Comparison of ENCODE assay signal across 8 mouse cellular contexts in genomic region chr17:26884995-26885926, GRCm38 (mm10). TPM values are rescaled to one million over a fixed set of nuclear protein-coding genes. Genes with fewer than 3 reads are reported as not detected.
DNase-seq lines count a peak whose midpoint lies in the region; ATAC-seq and TF ChIP-seq lines count a peak whose summit lies in the region.

No protein-coding gene starts in this region.

- peak overlapping the region; percentile 26 for H3K4me3 ChIP-seq in cortical plate, adult 2 months (ENCODE audit: insufficient read depth, low read length)

- peak; percentile 91 for DNase-seq in adipocyte (ENCODE audit: low spot score)
- peak; percentile 75 for DNase-seq in gastrocnemius, postnatal 25 days
- DNase-seq in left cerebral cortex, postnatal 36 days (ENCODE audit: low spot score in 2 of 2), result peak; percentile 46 to 50
- DNase-seq in mesoderm, embryonic 11.5 days (ENCODE audit: low read depth, low spot score), result peak; percentile 72
- DNase-seq in right cerebral cortex, postnatal 25 days, result peak; percentile 54
- peak; percentile 65 to 82 for DNase-seq in urinary bladder, postnatal 36 days (ENCODE audit: low spot score in 2 of 2)

- no peak for TF ChIP-seq POLR2A in cortical plate, adult 2 months (IDR thresholded peaks at IDR 0.05; ENCODE audit: extremely low read depth, insufficient read depth, low read length)

- no peak overlapping the region for H3K27ac ChIP-seq in cortical plate, adult 2 months (ENCODE audit: insufficient read depth, low read length)

- TF ChIP-seq CTCF in cortical plate, adult 2 months (IDR thresholded peaks at IDR 0.05; ENCODE audit: extremely low read depth, insufficient read depth, low read length), result peak; percentile 26; the same call in 1 of the 2 replicates

- H3K4me1 ChIP-seq in cortical plate, adult 2 months (ENCODE audit: control insufficient read depth, insufficient read depth, low read length), result peaks cover 2% of the 10 kb centered on the region; the same call in 1 of the 2 replicates

- ATAC-seq in inflammation-experienced regulatory T-cells, adult 6 months, result peak; percentile 78

- intact Hi-C loops in left cerebral cortex, postnatal 36 days (cut with DNase I), result loop anchor here (2.0 to 5.0 kb wide), 3 partner anchors 103 to 423 kb away; partner anchors contain the start of genes Atp6v0e and Bnip1

RNA-seq across cellular contexts. Expression of gene Kifc5b, which starts 31.6 kb away (rescaled TPM):
- 3.9 TPM in 2 replicates for polyA plus RNA-seq in cortical plate, adult 2 months (2012; rRNA removed)
- under 1 TPM; 0.31 to 0.56 TPM for total RNA-seq in gastrocnemius, postnatal 25 days (2021)
- polyA plus RNA-seq in inflammation-experienced regulatory T-cells, adult 6 months (2017; shearing (Covaris generic)), result 1 to 10 TPM; 1.2 to 5.3 (median 4.0) TPM
- total RNA-seq in left cerebral cortex, postnatal 36 days (2021), result 1 to 10 TPM; 1.9 to 4.2 TPM

RNA-seq across cellular contexts. Expression of gene Nkx2-5, which starts 40.5 kb away (rescaled TPM):
- polyA plus RNA-seq in cortical plate, adult 2 months (2012; rRNA removed), result not detected in 2 replicates
- total RNA-seq in gastrocnemius, postnatal 25 days (2021), result not detected
- polyA plus RNA-seq in inflammation-experienced regulatory T-cells, adult 6 months (2017; shearing (Covaris generic)), result not detected
- not detected for total RNA-seq in left cerebral cortex, postnatal 36 days (2021)

RNA-seq across cellular contexts. Expression of gene Phf1, which starts 47.6 kb away (rescaled TPM):
- 47.7 and 48.1 TPM in 2 replicates for polyA plus RNA-seq in cortical plate, adult 2 months (2012; rRNA removed)
- total RNA-seq in gastrocnemius, postnatal 25 days (2021), result 1 to 10 TPM; 5.1 to 5.9 TPM
- polyA plus RNA-seq in inflammation-experienced regulatory T-cells, adult 6 months (2017; shearing (Covaris generic)), result 10 to 100 TPM in 2 of 3 experiments, 1 to 10 TPM in 1; 8.2 to 17.5 (median 14.2) TPM
- 10 to 100 TPM; 28.9 to 30.8 TPM for total RNA-seq in left cerebral cortex, postnatal 36 days (2021)

RNA-seq across cellular contexts. Expression of gene Cuta, which starts 54.1 kb away (rescaled TPM):
- polyA plus RNA-seq in cortical plate, adult 2 months (2012; rRNA removed), result 136 and 139 TPM in 2 replicates
- 10 to 100 TPM; 83.7 to 87.0 TPM for total RNA-seq in gastrocnemius, postnatal 25 days (2021)
- 100 to 1,000 TPM; 132 to 166 (median 135) TPM for polyA plus RNA-seq in inflammation-experienced regulatory T-cells, adult 6 months (2017; shearing (Covaris generic))
- 100 to 1,000 TPM in 1 of 2 experiments, 10 to 100 TPM in 1; 99.1 to 111 TPM for total RNA-seq in left cerebral cortex, postnatal 36 days (2021)

RNA-seq across cellular contexts. Expression of gene Syngap1, which starts 55.8 kb away (rescaled TPM):
- polyA plus RNA-seq in cortical plate, adult 2 months (2012; rRNA removed), result 185 and 195 TPM in 2 replicates
- 1 to 10 TPM; 2.7 to 4.7 TPM for total RNA-seq in gastrocnemius, postnatal 25 days (2021)
- not detected for polyA plus RNA-seq in inflammation-experienced regulatory T-cells, adult 6 months (2017; shearing (Covaris generic))
- total RNA-seq in left cerebral cortex, postnatal 36 days (2021), result 100 to 1,000 TPM; 419 to 475 TPM

Comparison
In these comparisons a context has a peak if more than half of its experiments do, and no peak if none do; other contexts are left out.
1. RNA of gene Phf1, which starts 47.6 kb away (total RNA-seq): 28.9 to 30.8 TPM in left cerebral cortex, postnatal 36 days; 5.1 to 5.9 TPM in gastrocnemius, postnatal 25 days; every median in the first group is over 4 times any median in the second.
2. Peak in every context shown above with its lines, with median percentiles within 50 percentile points of each other: DNase-seq.